Mouse (Mus musculus): ENCODE data around the gene Fbxo39.

GRCm38 (mm10) chr11:72342549-72343237 lies 28.4 kb downstream of the Fbxo39 start:
- TF ChIP-seq MAX (IDR thresholded peaks at IDR 0.05; ENCODE audit: low read depth) (no peak), MYOD1 (IDR thresholded peaks at IDR 0.05; ENCODE audit: control insufficient read depth in 1 of 3, insufficient read length in 2 of 3, low read depth in 2 of 3) (peak; percentile 71 to 81 (median 80)), MYOG (IDR thresholded peaks at IDR 0.05; ENCODE audit: control insufficient read depth in 1 of 3, insufficient read depth in 1 of 3, insufficient read length in 2 of 3, low read depth in 2 of 3) (peak; percentile 52 to 84 (median 76)), USF1 (IDR thresholded peaks at IDR 0.05; ENCODE audit: low read depth) (no peak), POLR2A (IDR thresholded peaks at IDR 0.05; ENCODE audit: insufficient read length, low read depth) (no peak), POLR2AphosphoS2 (IDR thresholded peaks at IDR 0.05; ENCODE audit: insufficient read length, low read depth) (no peak), TCF12 (IDR thresholded peaks at IDR 0.05; ENCODE audit: insufficient read depth, poor library complexity, severe bottlenecking) (no peak), TCF3 (IDR thresholded peaks at IDR 0.05; ENCODE audit: insufficient read length, low read depth) (no peak), CEBPB (IDR thresholded peaks at IDR 0.05; ENCODE audit: insufficient read depth, poor library complexity, severe bottlenecking) (no peak), E2F4 (IDR thresholded peaks at IDR 0.05; ENCODE audit: insufficient read depth) (no peak)

Measured in myocyte (in vitro differentiated cells).